Mouse (Mus musculus) C2C12 (cell line): Measurements from ENCODE around the gene Myh2.

ENCODE experiments used
- CEBPB ChIP-seq: IDR thresholded peaks from one replicate; pipeline ENCODE4 v1.6.1; 2011; ENCODE audit warnings: low read depth, mild to moderate bottlenecking, control low read depth, moderate library complexity
- CTCF ChIP-seq: IDR thresholded peaks from one replicate; pipeline ENCODE4 v1.5.1; 2011; ENCODE audit not compliant: control insufficient read depth, insufficient read depth, insufficient read length
- MAX ChIP-seq: IDR thresholded peaks from one replicate; pipeline ENCODE4 v1.6.1; 2011; ENCODE audit warnings: mild to moderate bottlenecking, control low read depth
- MYOG ChIP-seq: IDR thresholded peaks from one replicate; pipeline ENCODE4 v1.6.1; 2011; ENCODE audit not compliant: control insufficient read depth, insufficient read length; ENCODE audit errors: extremely low read depth

- TF ChIP-seq CTCF (no peak), MAX (no peak), MYOG (no peak), CEBPB (no peak)
These were observed 15.2 kb upstream of the Myh2 start for GRCm38 (mm10) chr11:67155650-67156049.
